Mouse (Mus musculus): Measurements from ENCODE around the gene Tspan14.

- no peak for TF ChIP-seq CTCF (IDR thresholded peaks at IDR 0.05; ENCODE audit: control insufficient read depth, insufficient read depth, low read length)
- TF ChIP-seq POLR2A (IDR thresholded peaks at IDR 0.05; ENCODE audit: borderline replicate concordance, control insufficient read depth, low read depth, low read length), result no peak
Observed at GRCm38 (mm10) chr14:40914701-40915100, 51.9 kb downstream of the Tspan14 start.

Measured in bone marrow, adult 2 months (tissue).